Mouse (Mus musculus): ENCODE data around the gene Chst1. TPM values are rescaled to one million over a fixed set of nuclear protein-coding genes. Genes with fewer than 3 reads are reported as not detected.

Chst1 gene
- polyA plus RNA-seq, 1 experiment from 2014 or later = 0.56 TPM

- 53% methylated on average over 7 of the region's 7 CpGs for WGBS (ENCODE audit: insufficient replicate concordance)
- no peak for ATAC-seq
- Histone ChIP-seq H3K36me3 (no peaks in the 10 kb centered on the region), H3K9me3 (replicated peaks) (no peaks in the 10 kb centered on the region), H3K4me3 (no peak overlapping the region), H3K4me2 (no peak overlapping the region), H3K27ac (no peak overlapping the region), H3K4me1 (peaks cover 21% of the 10 kb centered on the region), H3K27me3 (replicated peaks) (no peaks in the 10 kb centered on the region), H3K9ac (no peak overlapping the region)
Measured at GRCm38 (mm10) chr2:92651294-92651816, 51.8 kb downstream of the Chst1 start.

DNA sequence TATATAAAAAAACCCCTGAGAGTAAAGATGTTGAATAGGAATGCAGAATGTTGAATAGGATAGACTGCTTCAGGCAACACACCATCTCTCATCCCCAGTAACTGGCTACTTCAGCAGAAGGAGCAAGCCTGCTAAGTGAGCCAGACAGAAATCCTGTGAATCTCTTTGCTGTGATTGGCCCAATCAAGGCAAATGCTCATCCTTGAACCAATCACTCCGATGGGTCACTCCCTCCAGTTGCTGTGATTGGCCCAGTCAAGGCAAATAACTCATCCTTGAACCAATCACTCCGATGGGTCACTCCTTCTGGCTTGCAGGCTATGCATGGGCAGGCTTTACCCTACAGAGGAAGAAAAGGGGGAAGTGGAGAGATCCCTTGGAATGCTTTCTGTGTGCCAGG, 57.7 kb downstream of the Chst1 start:
- no peaks in the 10 kb centered on the region for H3K4me1 ChIP-seq
- H3K36me3 ChIP-seq = no peaks in the 10 kb centered on the region
- H3K9ac ChIP-seq = no peak overlapping the region
- WGBS (ENCODE audit: insufficient replicate concordance) = 54% methylated on average over 2 of the region's 2 CpGs
- peaks cover 7% of the 10 kb centered on the region for H3K9me3 ChIP-seq (replicated peaks)
- no peak for ATAC-seq
- H3K4me2 ChIP-seq = no peak overlapping the region
- H3K27ac ChIP-seq = no peak overlapping the region
- H3K4me3 ChIP-seq = no peak overlapping the region
- no peaks in the 10 kb centered on the region for H3K27me3 ChIP-seq (replicated peaks)

- Histone ChIP-seq H3K4me2 (no peak overlapping the region), H3K27ac (no peak overlapping the region), H3K4me3 (no peak overlapping the region), H3K9me3 (replicated peaks) (peaks cover 7% of the 10 kb centered on the region), H3K36me3 (no peaks in the 10 kb centered on the region), H3K27me3 (replicated peaks) (no peaks in the 10 kb centered on the region), H3K4me1 (no peaks in the 10 kb centered on the region), H3K9ac (no peak overlapping the region)
- 43% methylated on average over 1 of the region's 1 CpGs for WGBS (ENCODE audit: insufficient replicate concordance)
- ATAC-seq = no peak
Measured at GRCm38 (mm10) chr2:92658293-92659150, 59.0 kb downstream of the Chst1 start.

DNA sequence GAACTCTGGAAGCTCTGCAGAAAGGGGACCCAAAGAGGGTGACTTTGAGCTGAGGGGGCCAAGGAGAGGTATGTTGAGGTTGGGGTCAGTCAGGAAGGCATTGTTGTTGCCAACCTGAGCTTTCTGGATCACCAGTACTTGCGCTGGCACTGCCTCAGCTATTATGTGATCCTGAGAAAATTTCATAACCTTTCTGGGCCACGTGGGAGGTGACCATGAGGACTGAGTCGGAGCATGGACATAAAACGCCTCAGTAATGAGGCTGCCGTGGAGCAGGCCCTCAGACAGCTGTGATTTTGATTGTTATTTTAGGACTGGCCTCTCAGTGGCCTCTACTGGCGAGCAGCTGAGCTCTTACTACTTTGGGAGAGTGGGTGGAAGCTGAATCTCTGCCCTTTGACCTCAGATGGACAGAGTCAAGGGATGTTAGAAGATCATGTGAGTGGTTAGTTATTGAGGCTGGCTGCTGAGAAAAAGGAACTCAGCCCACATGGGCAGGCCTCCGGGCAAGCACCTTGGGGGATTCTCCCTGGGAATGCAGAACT, 60.1 kb downstream of the Chst1 start:
- Histone ChIP-seq H3K4me2 (no peak overlapping the region), H3K27me3 (replicated peaks) (no peaks in the 10 kb centered on the region), H3K4me3 (no peak overlapping the region), H3K9me3 (replicated peaks) (peaks cover 7% of the 10 kb centered on the region), H3K9ac (no peak overlapping the region), H3K36me3 (no peaks in the 10 kb centered on the region), H3K27ac (no peak overlapping the region), H3K4me1 (no peaks in the 10 kb centered on the region)
- ATAC-seq = no peak
- 61% methylated on average over 7 of the region's 7 CpGs for WGBS (ENCODE audit: insufficient replicate concordance)

- H3K27me3 ChIP-seq (replicated peaks) = no peaks in the 10 kb centered on the region
- peaks cover 7% of the 10 kb centered on the region for H3K9me3 ChIP-seq (replicated peaks)
- WGBS (ENCODE audit: insufficient replicate concordance) = 65% methylated on average over 6 of the region's 6 CpGs
- no peak overlapping the region for H3K27ac ChIP-seq
- ATAC-seq = no peak
- H3K9ac ChIP-seq = no peak overlapping the region
- no peaks in the 10 kb centered on the region for H3K36me3 ChIP-seq
- peaks cover 12% of the 10 kb centered on the region for H3K4me1 ChIP-seq
- H3K4me3 ChIP-seq = no peak overlapping the region
- H3K4me2 ChIP-seq = no peak overlapping the region
Measured at GRCm38 (mm10) chr2:92662534-92663068, 63.1 kb downstream of the Chst1 start.

Small RNAs within 50 kb of the gene (microRNA-seq; reads per million reads assigned to microRNA genes)
- gene Mir7221 (not detected), gene Mir7222 (not detected)

Other genes with a start within 250 kb of the Chst1 start
- 20.1 and 21.2 TPM in 2 replicates for gene Pex16, start 225.0 kb upstream of the Chst1 start, polyA plus RNA-seq (2016; fragmentation: Nextera tagmentation; extraction: Ambion mirVana)
- 1.8 and 2.0 TPM in 2 replicates for gene Large2, start 224.8 kb upstream of the Chst1 start, polyA plus RNA-seq (2016; fragmentation: Nextera tagmentation; extraction: Ambion mirVana)
- gene 1700029I15Rik, start 217.2 kb upstream of the Chst1 start, polyA plus RNA-seq (2016; fragmentation: Nextera tagmentation; extraction: Ambion mirVana) = 1.1 and 1.4 TPM in 2 replicates
- 4.6 and 4.7 TPM in 2 replicates for gene Mapk8ip1, start 198.4 kb upstream of the Chst1 start, polyA plus RNA-seq (2016; fragmentation: Nextera tagmentation; extraction: Ambion mirVana)
- 14.1 and 14.5 TPM in 2 replicates for gene Cry2, start 165.7 kb upstream of the Chst1 start, polyA plus RNA-seq (2016; fragmentation: Nextera tagmentation; extraction: Ambion mirVana)
- 15.3 and 15.5 TPM in 2 replicates for gene Slc35c1, start 139.2 kb upstream of the Chst1 start, polyA plus RNA-seq (2016; fragmentation: Nextera tagmentation; extraction: Ambion mirVana)